Mouse (Mus musculus): ENCODE measurements around the gene Kif14. TPM values are rescaled to one million over a fixed set of nuclear protein-coding genes. Genes with fewer than 3 reads are reported as not detected.
A peak's percentile ranks its signal among the peaks of the same experiment; 100 is the strongest.

The Kif14 gene
- polyA plus RNA-seq (2012; rRNA removed): 0.07 and 0.25 TPM in 2 replicates

DNA sequence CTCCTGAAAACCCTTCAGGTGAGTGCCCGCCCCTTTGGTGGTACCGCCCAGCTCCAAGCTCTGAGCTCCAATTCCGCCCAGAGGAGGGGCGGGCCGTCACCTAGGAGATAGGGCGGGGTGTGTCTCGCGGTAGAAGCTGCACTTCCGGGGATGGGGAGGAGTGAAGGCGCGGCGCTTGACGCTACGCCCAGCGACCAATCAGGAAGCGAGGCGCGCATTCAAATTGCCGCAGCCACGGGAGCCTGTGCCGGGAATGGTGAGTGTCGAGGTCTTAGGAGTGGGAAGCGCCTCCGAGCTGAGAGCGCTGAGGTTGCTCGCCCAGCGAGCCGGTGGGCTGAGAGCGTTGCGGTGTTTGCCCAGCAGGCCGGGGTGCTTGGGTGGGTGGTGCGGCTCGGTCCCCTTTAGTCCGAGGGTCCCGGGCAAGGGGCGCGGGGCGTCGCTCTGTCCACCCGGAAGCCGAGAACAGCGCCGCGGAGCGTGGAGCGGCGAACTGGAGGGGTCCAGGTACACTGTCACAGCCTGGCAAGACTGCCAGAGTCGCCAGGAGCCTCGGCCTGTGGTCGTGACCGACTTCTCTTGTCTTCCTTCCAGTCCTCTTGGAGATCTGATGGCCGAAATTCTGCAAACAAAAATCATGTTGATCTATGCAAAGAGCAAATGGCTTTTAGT is at the start of gene Kif14:
TSS of gene Kif14 (plus strand) at position 201 of the 669 bp plus-strand sequence.
- DNase-seq: peak; percentile 93
- TF ChIP-seq CTCF (IDR thresholded peaks at IDR 0.05; ENCODE audit: insufficient read depth, low read length): no peak
- TF ChIP-seq POLR2A (IDR thresholded peaks at IDR 0.05; ENCODE audit: borderline replicate concordance, extremely low read depth, low read depth, low read length): no peak
- Histone ChIP-seq H3K4me3 (replicated peaks; ENCODE audit: extremely low read depth, low read depth, low read length) (peak within 1 kb of the TSS; percentile 52), H3K4me1 (ENCODE audit: control insufficient read depth, insufficient read depth, low read length) (no peaks in the 10 kb centered on the region)
- under 1% methylated on average over 52 of the region's 52 CpGs for WGBS

DNA sequence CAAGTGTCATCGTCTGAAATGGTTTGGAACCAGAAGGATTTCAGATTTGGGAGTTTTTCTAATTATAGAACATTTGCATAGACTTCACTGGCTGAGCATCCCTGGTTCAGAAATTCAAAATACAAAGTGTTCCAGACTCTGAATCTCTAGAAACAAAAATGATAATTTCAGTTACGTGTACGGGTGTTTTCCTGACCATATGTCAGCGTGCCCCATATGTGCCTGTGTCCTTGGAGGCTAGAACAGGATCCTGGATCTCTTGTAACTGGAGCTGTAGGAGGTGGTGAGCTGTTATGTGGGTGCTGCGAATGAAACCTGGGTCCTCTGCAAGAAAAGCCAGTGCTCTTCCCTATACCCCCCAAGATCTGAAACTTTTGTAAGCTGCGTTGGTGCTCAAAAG is 47.8 kb upstream of the Kif14 start:
- TF ChIP-seq POLR2A (IDR thresholded peaks at IDR 0.05; ENCODE audit: borderline replicate concordance, extremely low read depth, low read depth, low read length) (no peak), CTCF (IDR thresholded peaks at IDR 0.05; ENCODE audit: insufficient read depth, low read length) (no peak)
- Histone ChIP-seq H3K4me1 (ENCODE audit: control insufficient read depth, insufficient read depth, low read length) (no peaks in the 10 kb centered on the region; the same call in 1 of the 2 replicates), H3K4me3 (replicated peaks; ENCODE audit: extremely low read depth, low read depth, low read length) (no peak overlapping the region)
- DNase-seq: no peak
- 90% methylated on average over 6 of the region's 6 CpGs for WGBS

- WGBS: 82% methylated on average over 11 of the region's 11 CpGs
These were observed 38.8 kb upstream of the Kif14 start for GRCm38 (mm10) chr1:136427166-136427969.

DNA sequence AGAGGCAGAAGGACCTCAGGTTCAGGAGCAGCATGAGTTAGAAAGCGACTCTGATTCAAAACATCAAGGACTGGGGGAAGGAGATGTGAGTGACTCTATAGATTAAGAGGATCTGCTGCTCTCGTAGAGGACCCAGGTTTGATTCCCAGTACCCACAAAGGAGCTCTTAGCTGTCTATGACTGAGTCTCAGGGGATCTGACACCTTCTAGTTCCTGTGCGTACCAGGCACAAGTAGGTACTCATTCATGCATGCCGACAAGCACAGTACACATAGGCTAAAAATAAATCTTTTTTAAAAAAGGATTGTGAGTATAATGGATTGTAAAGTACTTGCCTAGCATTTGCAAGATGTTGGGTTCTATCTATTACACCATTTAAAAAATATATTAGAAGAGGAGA is 37.2 kb upstream of the Kif14 start:
- Histone ChIP-seq H3K4me3 (replicated peaks; ENCODE audit: extremely low read depth, low read depth, low read length) (no peak overlapping the region), H3K4me1 (ENCODE audit: control insufficient read depth, insufficient read depth, low read length) (no peaks in the 10 kb centered on the region)
- no peak for DNase-seq
- 84% methylated on average over 4 of the region's 4 CpGs for WGBS
- TF ChIP-seq CTCF (IDR thresholded peaks at IDR 0.05; ENCODE audit: insufficient read depth, low read length): no peak
- no peak for TF ChIP-seq POLR2A (IDR thresholded peaks at IDR 0.05; ENCODE audit: borderline replicate concordance, extremely low read depth, low read depth, low read length)

More at GRCm38 (mm10) chr1:136427166-136427969, 38.8 kb upstream of the Kif14 start:
- H3K4me3 ChIP-seq (replicated peaks; ENCODE audit: extremely low read depth, low read depth, low read length): no peak overlapping the region
- TF ChIP-seq POLR2A (IDR thresholded peaks at IDR 0.05; ENCODE audit: borderline replicate concordance, extremely low read depth, low read depth, low read length): no peak
- TF ChIP-seq CTCF (IDR thresholded peaks at IDR 0.05; ENCODE audit: insufficient read depth, low read length): no peak
- no peaks in the 10 kb centered on the region for H3K4me1 ChIP-seq (ENCODE audit: control insufficient read depth, insufficient read depth, low read length)
- no peak for DNase-seq

GRCm38 (mm10) chr1:136430126-136430818 is 35.9 kb upstream of the Kif14 start:
- no peak for DNase-seq
- WGBS: 64% methylated on average over 7 of the region's 7 CpGs
- TF ChIP-seq CTCF (IDR thresholded peaks at IDR 0.05; ENCODE audit: insufficient read depth, low read length) (no peak), POLR2A (IDR thresholded peaks at IDR 0.05; ENCODE audit: borderline replicate concordance, extremely low read depth, low read depth, low read length) (no peak)
- Histone ChIP-seq H3K4me1 (ENCODE audit: control insufficient read depth, insufficient read depth, low read length) (no peaks in the 10 kb centered on the region), H3K4me3 (replicated peaks; ENCODE audit: extremely low read depth, low read depth, low read length) (no peak overlapping the region)

- TF ChIP-seq CTCF (IDR thresholded peaks at IDR 0.05; ENCODE audit: insufficient read depth, low read length) (no peak), POLR2A (IDR thresholded peaks at IDR 0.05; ENCODE audit: borderline replicate concordance, extremely low read depth, low read depth, low read length) (no peak)
- WGBS: 80% methylated on average over 7 of the region's 7 CpGs
- Histone ChIP-seq H3K4me3 (replicated peaks; ENCODE audit: extremely low read depth, low read depth, low read length) (no peak overlapping the region), H3K4me1 (ENCODE audit: control insufficient read depth, insufficient read depth, low read length) (no peaks in the 10 kb centered on the region)
- DNase-seq: no peak
These were observed 25.4 kb upstream of the Kif14 start for GRCm38 (mm10) chr1:136440741-136441140.

- no peak overlapping the region for H3K4me3 ChIP-seq (replicated peaks; ENCODE audit: extremely low read depth, low read depth, low read length)
- TF ChIP-seq CTCF (IDR thresholded peaks at IDR 0.05; ENCODE audit: insufficient read depth, low read length): no peak
- no peak for TF ChIP-seq POLR2A (IDR thresholded peaks at IDR 0.05; ENCODE audit: borderline replicate concordance, extremely low read depth, low read depth, low read length)
- 46% methylated on average over 9 of the region's 9 CpGs for WGBS
- no peak for DNase-seq
- no peaks in the 10 kb centered on the region for H3K4me1 ChIP-seq (ENCODE audit: control insufficient read depth, insufficient read depth, low read length)
These were observed 23.3 kb upstream of the Kif14 start for GRCm38 (mm10) chr1:136442809-136443208.

DNA sequence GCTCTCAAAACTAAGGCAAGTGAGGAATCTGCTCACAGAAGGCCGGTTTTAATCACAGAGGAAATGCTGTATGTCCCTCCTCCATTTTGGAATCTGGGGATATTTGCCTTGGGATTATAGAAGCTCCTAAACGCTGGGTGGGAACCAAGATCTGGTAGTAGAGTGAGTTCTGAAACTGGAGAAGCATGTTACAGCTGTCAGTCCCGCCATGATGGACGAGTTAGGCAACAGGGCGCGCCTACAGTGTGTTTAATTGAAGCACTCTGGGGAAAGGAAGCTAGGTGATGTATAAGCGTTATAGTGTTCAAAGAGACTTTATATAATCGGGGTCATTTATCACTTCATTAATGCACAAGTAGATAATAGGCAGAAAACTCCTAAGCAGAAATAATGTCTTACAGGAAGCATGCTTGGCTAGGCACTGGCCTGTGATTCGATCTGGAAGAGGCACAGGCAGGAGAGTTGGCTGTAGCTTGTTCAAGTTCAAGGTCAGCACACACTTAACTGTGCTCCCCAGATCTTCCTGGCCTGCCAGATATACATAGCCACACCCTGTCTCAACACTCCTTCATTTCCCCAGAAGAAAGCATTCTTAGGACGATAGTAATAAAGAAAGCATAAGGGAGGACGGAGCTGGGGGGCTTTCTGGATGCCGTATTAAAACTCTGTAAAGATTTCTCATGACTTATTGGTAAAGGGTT is 21.4 kb upstream of the Kif14 start:
- no peak for DNase-seq
- 71% methylated on average over 12 of the region's 12 CpGs for WGBS
- H3K4me3 ChIP-seq (replicated peaks; ENCODE audit: extremely low read depth, low read depth, low read length): no peak overlapping the region
- H3K4me1 ChIP-seq (ENCODE audit: control insufficient read depth, insufficient read depth, low read length): no peaks in the 10 kb centered on the region
- TF ChIP-seq CTCF (IDR thresholded peaks at IDR 0.05; ENCODE audit: insufficient read depth, low read length): no peak
- TF ChIP-seq POLR2A (IDR thresholded peaks at IDR 0.05; ENCODE audit: borderline replicate concordance, extremely low read depth, low read depth, low read length): no peak

DNA sequence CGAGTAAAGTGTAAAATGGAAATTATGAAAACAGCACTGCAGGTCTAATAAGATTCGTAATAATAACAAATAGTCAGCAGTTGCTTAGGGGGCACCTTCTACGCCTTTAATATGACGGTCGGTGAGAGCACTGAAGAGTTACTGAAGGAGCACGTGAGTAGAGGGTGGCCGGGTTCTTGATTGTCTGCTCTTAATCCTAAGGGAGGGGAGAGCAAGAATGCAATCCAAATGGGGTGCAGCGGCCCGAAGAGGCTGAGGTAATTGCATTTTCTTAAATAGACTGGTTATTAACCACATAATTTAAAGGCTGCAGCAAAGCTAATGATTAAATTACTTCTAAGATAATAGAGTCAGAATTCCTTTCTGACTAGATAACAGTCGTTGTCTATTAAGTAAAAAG is 19.2 kb upstream of the Kif14 start:
- no peaks in the 10 kb centered on the region for H3K4me1 ChIP-seq (ENCODE audit: control insufficient read depth, insufficient read depth, low read length)
- H3K4me3 ChIP-seq (replicated peaks; ENCODE audit: extremely low read depth, low read depth, low read length): no peak overlapping the region
- TF ChIP-seq POLR2A (IDR thresholded peaks at IDR 0.05; ENCODE audit: borderline replicate concordance, extremely low read depth, low read depth, low read length) (no peak), CTCF (IDR thresholded peaks at IDR 0.05; ENCODE audit: insufficient read depth, low read length) (no peak)
- 73% methylated on average over 10 of the region's 10 CpGs for WGBS
- no peak for DNase-seq
